In genomic region chr4:148152547-148152946, GRCm38 (mm10) we compare ENCODE assay signal across 11 mouse cellular contexts. TPM values are rescaled to one million over a fixed set of nuclear protein-coding genes. Genes with fewer than 3 reads are reported as not detected.
DNase-seq lines count a peak whose midpoint lies in the region; ATAC-seq and TF ChIP-seq lines count a peak whose summit lies in the region.
"Had no signal": no experiment of that assay in that cellular context is flagged by ENCODE, and none has a peak within 500 bp of the region (broad histone marks: within the 10 kb centered on the region; RNA-seq: fewer than 3 reads in every experiment).

No protein-coding gene starts in this region.

- no peaks in the 10 kb centered on the region for H3K27me3 ChIP-seq in forebrain, embryonic 13.5 days
- no peaks in the 10 kb centered on the region for H3K27me3 ChIP-seq in forebrain, embryonic 16.5 days (replicated peaks; ENCODE audit: control insufficient read depth, insufficient read depth, low read length)
- 0 out of 2 replicates have a peak, but pooled peaks cover 6% of the 10 kb centered on the region for H3K27me3 ChIP-seq in kidney, embryonic 15.5 days
- no peaks in the 10 kb centered on the region for H3K27me3 ChIP-seq in testis, adult 2 months (ENCODE audit: control insufficient read depth, insufficient read depth, low read length)

- H3K9ac ChIP-seq in forebrain, embryonic 13.5 days = 0 out of 2 replicates have a peak overlapping the region, but pooled peaks have one; percentile 84
- no peak overlapping the region for H3K9ac ChIP-seq in forebrain, embryonic 16.5 days (replicated peaks; ENCODE audit: low read depth, low read length)
- H3K9ac ChIP-seq in kidney, embryonic 15.5 days = no peak overlapping the region

- no peak for TF ChIP-seq POLR2A in testis, adult 2 months (IDR thresholded peaks at IDR 0.05; ENCODE audit: control insufficient read depth, low read depth, low read length)

- TF ChIP-seq CTCF in testis, adult 2 months (IDR thresholded peaks at IDR 0.05; ENCODE audit: control insufficient read depth, insufficient read depth, insufficient replicate concordance, low read depth, low read length) = no peak

- H3K4me3 ChIP-seq in forebrain, embryonic 13.5 days = no peak overlapping the region
- no peak overlapping the region for H3K4me3 ChIP-seq in forebrain, embryonic 16.5 days (replicated peaks; ENCODE audit: low read length)
- no peak overlapping the region for H3K4me3 ChIP-seq in kidney, embryonic 15.5 days (replicated peaks)
- peak overlapping the region; percentile 95 for H3K4me3 ChIP-seq in testis, adult 2 months (ENCODE audit: control insufficient read depth, low read depth, low read length)

- H3K36me3 ChIP-seq in forebrain, embryonic 13.5 days (ENCODE audit: poor library complexity, severe bottlenecking) = peaks cover 65% of the 10 kb centered on the region
- peaks cover 8% of the 10 kb centered on the region for H3K36me3 ChIP-seq in forebrain, embryonic 16.5 days (ENCODE audit: control insufficient read depth, insufficient read depth)
- H3K36me3 ChIP-seq in kidney, embryonic 15.5 days = peaks cover 7% of the 10 kb centered on the region; the same call in 1 of the 2 replicates
- H3K36me3 ChIP-seq in testis, adult 2 months (ENCODE audit: control insufficient read depth, insufficient read depth, low read length) = no peaks in the 10 kb centered on the region; the same call in 1 of the 2 replicates

- ATAC-seq in forebrain, embryonic 13.5 days = no peak
- no peak for ATAC-seq in forebrain, embryonic 16.5 days
- ATAC-seq in kidney, embryonic 15.5 days (replicated peaks; ENCODE audit: low FRiP score) = no peak
- no peak for ATAC-seq in granulocyte monocyte progenitor cell, adult 5-6 weeks (replicated peaks; ENCODE audit: poor library complexity, severe bottlenecking)

- H3K9me3 ChIP-seq in forebrain, embryonic 13.5 days (replicated peaks) = no peaks in the 10 kb centered on the region
- H3K9me3 ChIP-seq in forebrain, embryonic 16.5 days (ENCODE audit: control insufficient read depth, low read length) = no peaks in the 10 kb centered on the region
- H3K9me3 ChIP-seq in kidney, embryonic 15.5 days (replicated peaks) = no peaks in the 10 kb centered on the region

- DNase-seq in kidney, adult 18-20 months = no peak
- no peak for DNase-seq in testis, postnatal 14 days (ENCODE audit: low spot score)
- DNase-seq in right cerebral cortex, postnatal 14 days = no peak

- H3K4me1 ChIP-seq in forebrain, embryonic 13.5 days = peaks cover 5% of the 10 kb centered on the region
- H3K4me1 ChIP-seq in forebrain, embryonic 16.5 days (replicated peaks; ENCODE audit: control insufficient read depth, insufficient read depth, low read length) = peaks cover 6% of the 10 kb centered on the region
- peaks cover 32% of the 10 kb centered on the region for H3K4me1 ChIP-seq in kidney, embryonic 15.5 days
- H3K4me1 ChIP-seq in testis, adult 2 months (ENCODE audit: control insufficient read depth, insufficient read depth, low read length) = peaks cover 20% of the 10 kb centered on the region

- H3K27ac ChIP-seq in forebrain, embryonic 13.5 days = peak overlapping the region; percentile 84; the same call in 1 of the 2 replicates
- no peak overlapping the region; the same call in 1 of the 2 replicates for H3K27ac ChIP-seq in forebrain, embryonic 16.5 days (ENCODE audit: low read length)
- no peak overlapping the region for H3K27ac ChIP-seq in kidney, embryonic 15.5 days
- peak overlapping the region; percentile 69 for H3K27ac ChIP-seq in testis, adult 2 months (ENCODE audit: control insufficient read depth, insufficient read depth, low read depth, low read length)

- 80% methylated on average over 5 of the region's 5 CpGs for WGBS in forebrain, embryonic 13.5 days
- 84% methylated on average over 5 of the region's 5 CpGs for WGBS in forebrain, embryonic 16.5 days
- 79% methylated on average over 5 of the region's 5 CpGs for WGBS in kidney, embryonic 15.5 days

- no peak overlapping the region for H3K4me2 ChIP-seq in forebrain, embryonic 13.5 days
- no peak overlapping the region for H3K4me2 ChIP-seq in forebrain, embryonic 16.5 days (ENCODE audit: low read length)
- H3K4me2 ChIP-seq in kidney, embryonic 15.5 days = 0 out of 2 replicates have a peak overlapping the region, but pooled peaks have one; percentile 97

RNA-seq across cellular contexts. Expression of gene Fbxo6, which starts 0.6 kb away (rescaled TPM):
- polyA plus RNA-seq in forebrain, embryonic 13.5 days (2015; fragmentation: Nextera tagmentation; extraction: Ambion mirVana) = 14.2 and 16.7 TPM in 2 replicates
- polyA plus RNA-seq in forebrain, embryonic 16.5 days (2015; fragmentation: Nextera tagmentation; extraction: Ambion mirVana) = 14.4 and 17.7 TPM in 2 replicates
- 15.5 and 19.9 TPM in 2 replicates for polyA plus RNA-seq in kidney, embryonic 15.5 days (2015; fragmentation: Nextera tagmentation; extraction: Ambion mirVana)
- polyA plus RNA-seq in testis, adult 2 months (2012; rRNA removed) = 41.3 and 41.9 TPM in 2 replicates
- total RNA-seq in granulocyte monocyte progenitor cell, adult 5-6 weeks (2014; fragmentation: Nextera tagmentation) = 19.1 and 33.4 TPM in 2 replicates
- total RNA-seq in granulocyte monocyte progenitor cell, adult 5-6 weeks (2017) = 5.6 and 13.8 TPM in 2 replicates

RNA-seq across cellular contexts. Expression of gene Fbxo44, which starts 7.7 kb away (rescaled TPM):
- 62.4 and 71.9 TPM in 2 replicates for polyA plus RNA-seq in forebrain, embryonic 13.5 days (2015; fragmentation: Nextera tagmentation; extraction: Ambion mirVana)
- 60.3 and 67.1 TPM in 2 replicates for polyA plus RNA-seq in forebrain, embryonic 16.5 days (2015; fragmentation: Nextera tagmentation; extraction: Ambion mirVana)
- polyA plus RNA-seq in kidney, embryonic 15.5 days (2015; fragmentation: Nextera tagmentation; extraction: Ambion mirVana) = 11.8 and 13.6 TPM in 2 replicates
- 191 and 200 TPM in 2 replicates for polyA plus RNA-seq in testis, adult 2 months (2012; rRNA removed)
- total RNA-seq in granulocyte monocyte progenitor cell, adult 5-6 weeks (2014; fragmentation: Nextera tagmentation) = 2.0 and 2.8 TPM in 2 replicates
- total RNA-seq in granulocyte monocyte progenitor cell, adult 5-6 weeks (2017) = 0.26 and 2.1 TPM in 2 replicates

RNA-seq across cellular contexts. Expression of gene Fbxo2, which starts 7.9 kb away (rescaled TPM):
- polyA plus RNA-seq in forebrain, embryonic 13.5 days (2015; fragmentation: Nextera tagmentation; extraction: Ambion mirVana) = 1.0 TPM in 2 replicates
- polyA plus RNA-seq in forebrain, embryonic 16.5 days (2015; fragmentation: Nextera tagmentation; extraction: Ambion mirVana) = 4.3 and 4.7 TPM in 2 replicates
- 1.7 and 2.1 TPM in 2 replicates for polyA plus RNA-seq in kidney, embryonic 15.5 days (2015; fragmentation: Nextera tagmentation; extraction: Ambion mirVana)
- polyA plus RNA-seq in testis, adult 2 months (2012; rRNA removed) = 41.2 and 42.8 TPM in 2 replicates
- total RNA-seq in granulocyte monocyte progenitor cell, adult 5-6 weeks (2014; fragmentation: Nextera tagmentation) = not detected in 2 replicates
- not detected in 2 replicates for total RNA-seq in granulocyte monocyte progenitor cell, adult 5-6 weeks (2017)
- total RNA-seq: hematopoietic stem cell, adult 5-6 weeks had no signal
- polyA plus RNA-seq: macrophage had no signal

RNA-seq across cellular contexts. Expression of gene Draxin, which starts 22.0 kb away (rescaled TPM):
- polyA plus RNA-seq in forebrain, embryonic 13.5 days (2015; fragmentation: Nextera tagmentation; extraction: Ambion mirVana) = 11.7 and 12.5 TPM in 2 replicates
- polyA plus RNA-seq in forebrain, embryonic 16.5 days (2015; fragmentation: Nextera tagmentation; extraction: Ambion mirVana) = 22.7 and 23.5 TPM in 2 replicates
- polyA plus RNA-seq in kidney, embryonic 15.5 days (2015; fragmentation: Nextera tagmentation; extraction: Ambion mirVana) = 0.46 and 0.62 TPM in 2 replicates
- polyA plus RNA-seq in testis, adult 2 months (2012; rRNA removed) = 0.24 and 0.32 TPM in 2 replicates
- total RNA-seq in granulocyte monocyte progenitor cell, adult 5-6 weeks (2014; fragmentation: Nextera tagmentation) = not detected in 2 replicates
- 0.05 TPM in 1 of 2 replicates, not detected in the other for total RNA-seq in granulocyte monocyte progenitor cell, adult 5-6 weeks (2017)
- total RNA-seq: hematopoietic stem cell, adult 5-6 weeks; liver, adult 2 months had no signal
- polyA plus RNA-seq: liver, adult 2 months; macrophage had no signal

RNA-seq across cellular contexts. Expression of gene Mad2l2, which starts 22.4 kb away (rescaled TPM):
- 96.6 and 107 TPM in 2 replicates for polyA plus RNA-seq in forebrain, embryonic 13.5 days (2015; fragmentation: Nextera tagmentation; extraction: Ambion mirVana)
- polyA plus RNA-seq in forebrain, embryonic 16.5 days (2015; fragmentation: Nextera tagmentation; extraction: Ambion mirVana) = 127 TPM in 2 replicates
- 65.5 and 69.8 TPM in 2 replicates for polyA plus RNA-seq in kidney, embryonic 15.5 days (2015; fragmentation: Nextera tagmentation; extraction: Ambion mirVana)
- 332 and 347 TPM in 2 replicates for polyA plus RNA-seq in testis, adult 2 months (2012; rRNA removed)
- total RNA-seq in granulocyte monocyte progenitor cell, adult 5-6 weeks (2014; fragmentation: Nextera tagmentation) = 27.7 and 36.6 TPM in 2 replicates
- 4.3 and 10.0 TPM in 2 replicates for total RNA-seq in granulocyte monocyte progenitor cell, adult 5-6 weeks (2017)

Comparison
In these comparisons a context has a peak if more than half of its experiments do, and no peak if none do; other contexts are left out.
1. H3K27ac ChIP-seq: peak in forebrain, embryonic 13.5 days (single experiment) and testis, adult 2 months (single experiment); none in forebrain, embryonic 16.5 days (single experiment) and kidney, embryonic 15.5 days (single experiment).